Mouse (Mus musculus) megakaryocyte-erythroid progenitor cell, adult 5-6 weeks (primary cell): ENCODE data around the gene Aspa. TPM values are rescaled to one million over a fixed set of nuclear protein-coding genes. Genes with fewer than 3 reads are reported as not detected.

ENCODE experiments used
- ATAC-seq: replicated peaks from 2 replicates; pipeline ENCODE4 v1.8.0; 2016; ENCODE audit warnings: mild to moderate bottlenecking, inconsistent platforms; ENCODE audit not compliant: severe bottlenecking, poor library complexity, low FRiP score, low TSS enrichment
- total RNA-seq, 2 experiments: library from RNA; stranded (forward) in 1 of 2; stranded (reverse) in 1 of 2; fragments of 200-1000, 215-1000 nt in 1 of 2; fragments of >200 nt in 1 of 2; fragmentation: Nextera tagmentation in 1 of 2; gene quantifications; 2 replicates each; pipeline ENCODE4 v1.2.3; 2014 to 2017

The Aspa gene
- total RNA-seq, 2 experiments from 2014 or later, result 3.0 TPM; not detected in 1

- ATAC-seq, result no peak
Observed at GRCm38 (mm10) chr11:73260457-73260856, 68.9 kb downstream of the Aspa start.

DNA sequence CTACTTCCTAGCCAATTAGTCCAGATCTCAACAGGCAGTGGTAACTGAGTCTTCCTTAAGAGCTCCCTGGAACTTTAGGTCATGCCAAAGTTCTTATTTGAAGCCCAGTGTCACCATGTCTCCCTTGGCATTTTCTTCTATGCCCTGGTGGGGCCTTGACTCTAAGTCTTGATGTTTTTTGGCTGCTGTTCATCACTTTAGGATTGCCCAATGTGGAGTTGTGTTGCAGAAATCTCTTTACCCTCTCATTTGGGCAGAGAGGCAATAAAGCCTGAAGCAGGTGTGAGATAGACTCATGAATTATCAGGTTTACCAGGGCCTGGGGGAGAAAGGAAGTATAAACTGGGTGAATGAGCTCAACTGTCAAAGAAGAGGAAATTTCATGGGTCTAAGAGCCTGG lies 70.7 kb downstream of the Aspa start:
- no peak for ATAC-seq

DNA sequence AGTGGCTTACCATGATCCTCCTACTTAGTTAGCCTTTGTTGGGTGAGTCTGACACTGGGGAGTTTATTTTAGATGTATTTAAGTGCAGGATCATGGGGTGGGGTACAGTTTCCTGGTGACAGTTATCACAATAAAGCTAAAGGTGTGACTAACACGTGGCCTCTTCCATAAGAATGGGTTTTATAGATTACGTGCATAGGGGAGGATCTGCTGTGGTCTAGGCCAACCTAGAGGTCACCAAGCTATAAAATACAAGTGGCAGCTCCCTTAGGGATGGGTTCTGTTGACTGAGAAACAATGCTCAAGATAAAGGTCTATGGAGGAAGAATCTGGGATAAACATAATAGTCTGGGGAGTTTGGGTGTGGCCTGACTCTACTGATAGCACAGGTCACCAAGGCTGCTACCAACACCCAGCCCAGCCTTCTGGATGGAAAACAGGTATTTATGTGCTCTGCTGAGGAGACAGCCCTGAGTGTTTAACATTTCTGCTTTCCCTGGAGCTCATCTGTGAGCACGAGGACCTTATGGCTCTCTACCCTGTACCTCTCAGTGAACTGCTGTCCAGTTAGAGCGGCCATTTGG lies 71.9 kb downstream of the Aspa start:
- ATAC-seq, result no peak

Other genes starting within 250 kb of the Aspa start
- gene Itgae, start 239.0 kb downstream of the Aspa start, total RNA-seq (2014; fragmentation: Nextera tagmentation), result 0.17 and 0.20 TPM in 2 replicates
- not detected in 2 replicates for gene Itgae, start 239.0 kb downstream of the Aspa start, total RNA-seq (2017)
- 10.9 and 14.4 TPM in 2 replicates for gene Haspin, start 191.3 kb downstream of the Aspa start, total RNA-seq (2014; fragmentation: Nextera tagmentation)
- gene Haspin, start 191.3 kb downstream of the Aspa start, total RNA-seq (2017), result 12.8 and 14.8 TPM in 2 replicates
- gene P2rx5, start 169.2 kb downstream of the Aspa start, total RNA-seq (2014; fragmentation: Nextera tagmentation), result 1.7 TPM in 1 of 2 replicates, not detected in the other
- not detected in 2 replicates for gene P2rx5, start 169.2 kb downstream of the Aspa start, total RNA-seq (2017)
- 77.1 and 79.8 TPM in 2 replicates for gene Emc6, start 152.6 kb downstream of the Aspa start, total RNA-seq (2014; fragmentation: Nextera tagmentation)
- 34.1 and 53.7 TPM in 2 replicates for gene Emc6, start 152.6 kb downstream of the Aspa start, total RNA-seq (2017)
- 3.8 and 5.6 TPM in 2 replicates for gene Tax1bp3, start 152.5 kb downstream of the Aspa start, total RNA-seq (2014; fragmentation: Nextera tagmentation)
- gene Tax1bp3, start 152.5 kb downstream of the Aspa start, total RNA-seq (2017), result 1.2 and 5.5 TPM in 2 replicates
- gene Ctns, start 130.6 kb downstream of the Aspa start, total RNA-seq (2014; fragmentation: Nextera tagmentation), result 12.0 and 13.2 TPM in 2 replicates
- gene Ctns, start 130.6 kb downstream of the Aspa start, total RNA-seq (2017), result 4.0 and 9.5 TPM in 2 replicates
- 2.5 and 8.5 TPM in 2 replicates for gene Shpk, start 130.1 kb downstream of the Aspa start, total RNA-seq (2014; fragmentation: Nextera tagmentation)
- 0.80 and 3.3 TPM in 2 replicates for gene Shpk, start 130.1 kb downstream of the Aspa start, total RNA-seq (2017)
- gene Trpv1, start 95.3 kb downstream of the Aspa start, total RNA-seq (2014; fragmentation: Nextera tagmentation), result not detected in 2 replicates
- not detected in 2 replicates for gene Trpv1, start 95.3 kb downstream of the Aspa start, total RNA-seq (2017)
- not detected in 2 replicates for gene Trpv3, start 62.2 kb downstream of the Aspa start, total RNA-seq (2014; fragmentation: Nextera tagmentation)
- not detected in 2 replicates for gene Trpv3, start 62.2 kb downstream of the Aspa start, total RNA-seq (2017)
- not detected in 2 replicates for gene Gm49340, start 145 bp upstream of the Aspa start, total RNA-seq (2014; fragmentation: Nextera tagmentation)
- gene Gm49340, start 145 bp upstream of the Aspa start, total RNA-seq (2017), result not detected in 2 replicates
- not detected in 2 replicates for gene Spata22, start 145 bp upstream of the Aspa start, total RNA-seq (2014; fragmentation: Nextera tagmentation)
- not detected in 2 replicates for gene Spata22, start 145 bp upstream of the Aspa start, total RNA-seq (2017)
- gene Olfr20, start 21.2 kb upstream of the Aspa start, total RNA-seq (2014; fragmentation: Nextera tagmentation), result not detected in 2 replicates
- not detected in 2 replicates for gene Olfr20, start 21.2 kb upstream of the Aspa start, total RNA-seq (2017)
- not detected in 2 replicates for gene Olfr376, start 41.6 kb upstream of the Aspa start, total RNA-seq (2014; fragmentation: Nextera tagmentation)
- gene Olfr376, start 41.6 kb upstream of the Aspa start, total RNA-seq (2017), result not detected in 2 replicates
- gene Olfr1, start 70.0 kb upstream of the Aspa start, total RNA-seq (2014; fragmentation: Nextera tagmentation), result not detected in 2 replicates
- not detected in 2 replicates for gene Olfr1, start 70.0 kb upstream of the Aspa start, total RNA-seq (2017)
- not detected in 2 replicates for gene Olfr378, start 98.9 kb upstream of the Aspa start, total RNA-seq (2014; fragmentation: Nextera tagmentation)
- gene Olfr378, start 98.9 kb upstream of the Aspa start, total RNA-seq (2017), result not detected in 2 replicates
- not detected in 2 replicates for gene Olfr380, start 127.9 kb upstream of the Aspa start, total RNA-seq (2014; fragmentation: Nextera tagmentation)
- not detected in 2 replicates for gene Olfr380, start 127.9 kb upstream of the Aspa start, total RNA-seq (2017)
- not detected in 2 replicates for gene Olfr381, start 162.0 kb upstream of the Aspa start, total RNA-seq (2014; fragmentation: Nextera tagmentation)
- gene Olfr381, start 162.0 kb upstream of the Aspa start, total RNA-seq (2017), result not detected in 2 replicates
- not detected in 2 replicates for gene Olfr382, start 187.6 kb upstream of the Aspa start, total RNA-seq (2014; fragmentation: Nextera tagmentation)
- not detected in 2 replicates for gene Olfr382, start 187.6 kb upstream of the Aspa start, total RNA-seq (2017)